Mouse (Mus musculus): ENCODE data around the gene Zfp239.
A peak's percentile ranks its signal among the peaks of the same experiment; 100 is the strongest.

Zfp239 gene

DNA sequence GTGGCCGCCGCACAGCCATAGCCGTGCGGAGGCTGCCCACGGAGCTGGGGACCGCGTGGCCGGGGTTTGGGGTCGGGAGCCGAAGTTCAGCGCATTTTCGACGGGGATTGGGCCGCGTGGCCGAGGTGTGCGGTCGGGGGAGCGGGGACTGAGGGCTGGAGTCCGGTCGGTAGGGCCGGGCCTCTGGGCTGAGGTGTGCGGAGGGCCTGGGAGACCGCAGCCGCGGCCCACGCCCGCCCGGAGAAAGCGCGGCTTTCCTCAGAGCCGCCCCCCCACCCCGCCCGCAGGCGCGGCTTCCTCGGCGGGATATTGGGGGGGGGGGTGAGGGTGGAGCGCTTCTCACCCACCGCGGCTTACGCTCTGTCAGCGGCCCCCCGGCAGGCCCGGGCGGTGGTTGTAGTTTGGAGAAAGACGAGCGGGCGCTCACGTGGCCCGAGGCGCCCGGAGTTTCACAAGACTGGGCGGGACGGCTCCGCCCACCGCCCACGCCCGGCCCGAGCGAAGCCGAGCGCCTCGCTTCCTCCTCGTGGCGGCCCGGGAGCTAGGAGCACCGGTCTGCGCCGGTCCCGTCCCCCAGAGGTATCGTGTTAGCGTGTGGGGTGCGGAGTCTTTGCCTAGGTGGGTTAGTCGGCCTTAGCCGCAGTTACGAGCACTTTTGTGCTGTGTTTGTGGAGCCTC lies 45.5 kb downstream of the Zfp239 start:
- DNase-seq (ENCODE audit: low read depth, low spot score) = peak; percentile 86

DNA sequence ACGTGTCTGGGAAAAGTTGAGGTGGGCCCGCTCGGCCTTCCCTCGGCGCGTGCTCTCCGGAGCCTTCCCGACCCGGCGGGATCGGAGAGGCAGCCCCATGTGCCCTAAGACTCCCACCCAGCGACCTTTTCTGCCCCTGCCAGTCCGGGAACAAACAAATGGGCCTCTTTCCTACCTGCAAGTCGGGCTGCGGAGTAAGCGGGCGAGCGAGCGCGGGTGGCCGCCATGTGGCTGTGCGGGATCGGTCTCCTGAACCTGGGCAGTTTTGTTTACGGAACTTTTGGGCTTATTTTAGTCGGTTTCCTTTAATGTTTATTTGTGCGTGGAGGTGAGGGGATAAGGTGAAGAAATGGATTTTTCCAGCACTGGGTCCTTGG lies 46.1 kb downstream of the Zfp239 start:
- no peak for DNase-seq (ENCODE audit: low read depth, low spot score)

DNA sequence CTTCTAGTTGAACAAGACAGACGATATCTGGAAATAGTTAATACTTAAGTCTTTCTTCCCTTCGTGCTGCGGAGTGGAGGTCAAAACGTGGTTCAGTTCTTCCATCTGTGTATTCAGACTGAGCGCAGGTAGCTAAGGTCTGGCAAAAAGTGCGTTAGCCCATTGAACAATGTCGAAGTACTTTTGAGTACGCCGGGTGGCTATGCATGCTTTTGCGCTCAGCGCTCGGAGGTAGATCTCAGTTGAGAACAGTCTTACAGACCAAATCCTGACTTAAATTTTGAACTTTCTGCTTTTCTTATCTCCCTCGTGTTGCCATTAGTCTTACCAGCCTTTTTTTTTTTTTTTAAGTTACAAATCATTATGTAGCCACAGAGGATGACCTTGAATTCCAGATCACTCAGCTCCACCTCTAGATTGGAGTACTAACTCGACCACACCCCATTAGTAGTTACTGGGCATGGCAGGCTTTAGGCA lies 46.6 kb downstream of the Zfp239 start:
- DNase-seq (ENCODE audit: low read depth, low spot score) = no peak

DNA sequence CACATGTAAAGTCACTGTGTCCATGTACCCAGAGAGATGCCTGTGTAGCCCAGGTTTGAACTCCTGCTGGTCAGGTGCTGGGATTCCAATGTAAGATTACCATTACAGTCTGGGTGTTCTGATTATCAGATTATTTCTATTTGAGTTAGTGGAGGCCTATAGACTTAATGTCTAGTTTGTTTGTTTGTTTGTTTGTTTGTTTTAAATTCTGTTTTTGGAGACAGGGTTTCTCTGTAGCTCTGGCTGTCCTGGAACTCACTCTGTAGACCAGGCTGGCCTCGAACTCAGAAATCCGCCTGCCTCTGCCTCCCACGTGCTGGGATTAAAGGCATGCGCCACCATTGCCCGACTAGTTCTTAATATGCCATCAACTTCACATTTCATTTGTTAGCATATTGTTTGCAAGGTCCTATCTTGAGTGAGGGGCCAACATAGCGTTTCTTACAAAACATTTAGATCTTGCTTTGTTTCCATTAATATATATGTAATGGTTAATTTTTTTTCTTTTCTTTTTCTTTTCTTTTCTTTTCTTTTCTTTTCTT lies 48.3 kb downstream of the Zfp239 start:
- no peak for DNase-seq (ENCODE audit: low read depth, low spot score)

DNA sequence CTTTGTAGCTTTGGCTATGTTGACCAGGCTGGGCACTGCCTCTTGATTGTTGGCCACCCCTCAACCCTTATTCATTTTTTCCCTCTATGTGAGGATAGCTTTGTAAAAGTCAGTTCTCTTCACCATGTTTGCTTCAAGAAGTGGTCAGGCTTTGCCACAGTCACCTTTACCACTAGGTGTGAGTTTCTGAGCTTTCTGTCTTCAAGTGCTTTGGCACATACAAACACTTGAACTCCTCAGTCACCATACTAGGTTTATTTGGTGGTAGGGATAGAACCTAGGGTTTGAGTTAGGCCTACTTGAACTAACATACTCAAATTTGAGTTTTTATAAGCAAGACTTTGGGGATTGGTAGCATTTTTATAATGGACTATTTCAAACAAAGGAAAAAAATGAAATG lies 52.6 kb downstream of the Zfp239 start:
- DNase-seq (ENCODE audit: low read depth, low spot score) = no peak

DNA sequence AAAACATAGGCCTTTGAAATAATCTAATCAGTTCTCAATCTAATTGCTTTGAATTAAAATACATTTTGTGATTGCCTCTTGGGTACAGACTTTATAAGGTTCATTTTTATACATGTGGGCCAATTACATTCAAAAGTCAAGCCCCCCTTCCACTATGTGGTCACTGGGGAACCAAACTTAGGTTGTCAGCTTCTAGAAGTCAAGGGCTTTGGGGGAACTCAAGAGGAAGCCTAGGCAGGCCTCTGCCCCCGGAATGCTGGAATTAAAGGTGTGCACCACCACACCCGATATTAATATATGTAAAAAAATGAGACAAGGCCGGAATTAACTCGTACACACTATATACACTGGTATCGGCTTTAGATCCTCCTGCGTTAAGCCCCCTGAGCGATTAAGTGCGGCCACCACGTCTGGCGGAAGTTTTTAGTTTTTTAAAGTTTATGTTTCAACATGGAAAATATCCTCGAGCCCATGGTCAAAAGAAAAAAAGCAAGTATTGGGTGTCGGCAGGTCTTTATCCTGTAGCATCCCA lies 54.4 kb downstream of the Zfp239 start:
- no peak for DNase-seq (ENCODE audit: low read depth, low spot score)

DNA sequence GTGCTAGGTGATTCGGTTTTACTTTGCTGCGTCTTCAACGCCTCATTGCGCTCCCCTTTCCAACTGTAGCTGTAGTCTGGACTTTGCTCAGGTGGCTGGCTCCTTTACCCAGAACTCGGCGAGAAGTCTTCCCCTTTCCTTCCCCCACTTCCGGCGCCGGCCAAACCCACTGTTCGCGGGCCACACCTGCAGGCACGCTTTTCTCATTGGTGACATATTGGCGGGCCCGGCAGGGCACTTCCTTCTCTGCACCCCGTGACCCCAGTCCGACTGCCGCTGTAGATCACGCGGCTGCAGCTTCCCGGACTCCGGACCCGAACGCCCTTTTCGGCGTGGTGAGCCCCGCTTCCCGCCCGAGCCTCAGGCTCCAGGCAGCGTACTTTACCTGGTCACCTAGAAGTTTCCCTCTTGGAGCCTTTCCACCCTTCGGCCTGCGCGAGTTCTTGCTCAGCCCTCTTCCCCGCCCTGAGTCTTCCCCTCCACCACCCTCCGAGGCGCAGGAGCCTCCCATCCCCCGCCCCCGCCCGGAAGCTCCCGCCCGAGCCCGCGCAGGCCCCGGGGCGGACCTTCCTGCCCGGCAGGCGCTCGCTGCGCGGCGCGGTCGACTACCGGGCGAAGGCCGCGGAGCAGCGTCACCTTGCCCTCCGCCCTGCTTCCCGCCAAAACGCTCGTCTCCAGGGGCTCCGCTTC lies 55.0 kb downstream of the Zfp239 start:
- peak; percentile 80 for DNase-seq (ENCODE audit: low read depth, low spot score)

DNA sequence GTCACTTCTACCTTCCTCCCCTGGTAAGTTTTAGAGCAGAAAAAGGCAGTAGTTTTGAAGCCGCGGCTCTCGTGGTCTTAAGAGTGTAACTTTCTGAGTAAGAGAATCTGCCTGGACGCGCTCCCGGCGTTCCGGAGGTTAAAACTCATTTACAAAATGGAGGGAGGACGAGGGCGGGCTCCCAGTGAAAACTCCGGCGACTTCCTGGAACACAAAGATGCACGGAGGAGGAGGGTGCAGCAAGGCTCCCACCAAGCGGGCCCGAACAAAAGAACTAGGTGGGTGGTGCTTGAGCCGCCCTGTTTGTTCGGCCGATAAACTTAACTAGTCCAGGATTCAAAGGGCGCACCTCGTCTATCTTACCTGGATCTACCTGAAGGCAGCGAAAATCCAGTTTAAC lies 55.7 kb downstream of the Zfp239 start:
- DNase-seq (ENCODE audit: low read depth, low spot score) = peak; percentile 72

DNA sequence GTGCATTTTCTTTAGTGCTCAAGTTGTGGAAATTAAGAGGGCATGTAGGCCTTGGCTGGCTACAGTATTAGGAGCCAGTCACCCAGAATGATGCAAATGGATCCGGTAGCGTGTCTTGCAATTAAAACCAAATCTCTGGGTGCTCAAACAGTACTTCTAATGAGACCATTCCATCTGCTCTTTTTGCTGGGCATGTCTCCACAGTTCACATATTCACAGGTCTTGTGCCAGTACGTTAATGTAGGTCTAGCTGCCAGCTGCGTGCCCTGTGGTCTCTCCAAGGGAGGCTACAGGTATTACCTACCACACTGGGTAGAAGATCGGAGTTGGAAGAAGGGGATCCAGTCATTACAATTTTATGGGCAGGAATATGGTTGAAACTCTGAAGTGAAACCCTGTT lies 56.1 kb downstream of the Zfp239 start:
- DNase-seq (ENCODE audit: low read depth, low spot score) = no peak

DNA sequence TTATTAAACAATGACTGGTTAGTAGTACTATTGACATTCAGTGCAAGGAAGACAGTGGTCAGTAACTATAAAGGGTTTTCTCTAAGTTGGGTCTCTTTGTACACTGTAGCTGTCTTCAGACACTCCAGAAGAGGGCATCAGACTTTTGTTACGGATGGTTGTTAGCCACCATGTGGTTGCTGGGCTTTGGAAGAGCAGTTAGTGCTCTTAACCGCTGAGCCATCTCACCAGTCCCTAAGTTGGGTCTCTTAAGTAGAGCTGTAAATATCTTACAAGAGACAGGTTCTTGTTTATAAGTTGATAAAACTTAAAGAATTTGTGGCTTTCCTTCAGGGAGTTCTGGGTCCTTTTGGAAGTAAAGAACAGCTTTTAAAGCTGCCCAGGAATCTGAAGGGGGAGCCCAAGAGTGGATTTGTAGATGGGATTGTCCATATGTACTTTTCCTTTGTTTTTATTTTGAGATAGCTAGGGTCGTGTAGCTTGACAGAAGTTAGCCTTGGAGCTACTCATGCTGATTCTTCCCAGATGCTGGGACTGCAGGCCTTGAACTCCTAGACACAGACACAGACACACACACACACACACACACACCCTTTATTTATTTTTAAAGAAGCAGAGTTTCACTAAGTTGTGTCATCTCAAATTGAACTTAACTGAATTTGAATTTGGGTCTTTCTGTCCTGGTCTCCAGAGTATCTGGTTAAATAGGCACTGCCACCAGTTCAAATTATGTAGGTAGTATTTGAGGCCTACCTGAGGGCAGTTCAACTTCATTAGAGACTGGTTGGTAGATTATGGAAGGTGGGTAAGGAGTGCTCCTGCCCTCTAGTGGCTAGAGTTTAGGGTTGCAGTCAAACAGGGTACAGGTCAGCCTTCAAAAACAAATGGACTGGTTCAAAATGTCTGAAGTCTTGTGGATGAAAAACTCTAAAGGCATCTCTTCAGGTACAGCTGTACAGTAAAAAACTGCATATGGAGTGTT lies 59.0 kb downstream of the Zfp239 start:
- DNase-seq (ENCODE audit: low read depth, low spot score) = peak; percentile 63

DNA sequence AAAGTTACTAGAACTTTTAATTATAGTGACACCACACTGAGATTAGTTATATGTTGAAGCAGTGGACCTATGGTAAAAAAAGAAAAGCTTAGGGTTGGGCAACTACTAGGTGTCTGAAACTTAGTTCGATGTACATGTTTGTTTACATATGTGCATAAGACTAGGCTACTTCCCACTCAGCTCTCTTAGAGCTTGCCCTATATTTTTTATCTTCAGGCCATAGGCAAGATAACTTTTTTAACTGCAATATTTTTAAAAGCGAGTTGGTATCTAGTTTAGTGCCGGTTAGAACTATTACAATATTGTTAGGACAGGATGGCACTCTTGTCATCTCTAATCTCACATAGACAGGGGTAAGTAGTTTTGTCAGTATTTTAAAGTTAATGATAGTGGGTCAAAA lies 60.1 kb downstream of the Zfp239 start:
- DNase-seq (ENCODE audit: low read depth, low spot score) = no peak
